Mouse (Mus musculus): ENCODE results near the gene Ppp5c.
"Not testable (repeated sequence)": the region's sequence is repeated elsewhere in the genome, so short reads cannot be mapped to it uniquely, and the experiment has no call there.

The Ppp5c gene

DNA sequence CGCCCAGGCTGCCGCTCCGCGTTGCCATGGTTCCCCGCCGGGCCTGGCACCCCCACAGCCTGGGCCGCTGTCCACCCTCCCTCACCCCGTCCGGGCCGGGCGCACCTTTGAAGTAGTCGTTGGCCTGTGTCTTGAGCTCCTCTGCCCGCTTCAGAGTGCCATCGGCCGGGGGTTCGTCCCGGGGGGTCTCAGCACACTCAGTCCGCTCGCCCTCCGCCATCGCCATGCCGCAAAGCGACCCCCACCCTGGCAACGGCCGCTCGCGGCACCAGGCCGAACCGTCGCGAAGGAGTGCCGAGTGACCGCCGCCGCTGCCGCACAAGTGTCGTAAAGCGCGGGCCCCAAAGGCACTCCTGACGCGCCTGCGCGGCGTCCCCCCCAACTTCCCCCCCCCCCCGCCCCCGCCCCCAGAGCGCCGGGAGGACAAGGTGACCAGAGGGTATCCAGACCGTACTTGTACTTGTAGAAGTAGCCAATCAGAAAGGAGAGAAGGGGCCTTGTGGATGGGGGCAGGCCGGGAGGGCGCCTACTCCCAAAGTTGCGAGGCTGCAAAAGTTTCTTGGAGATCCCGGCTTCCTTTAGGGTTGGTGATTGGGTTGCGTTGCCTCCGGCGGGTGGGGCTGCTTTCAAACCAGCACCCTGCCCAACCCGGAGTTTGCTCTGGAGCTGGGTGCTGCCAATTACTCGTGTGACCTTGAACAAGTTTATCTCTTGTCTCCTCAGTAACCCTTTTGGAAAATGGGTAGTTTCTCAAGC lies at the start of gene Ppp5c:
TSS of gene Ppp5c (minus strand) at position 337 of the 756 bp plus-strand sequence.
- peak; percentile 89 for DNase-seq (ENCODE audit: low spot score)

DNA sequence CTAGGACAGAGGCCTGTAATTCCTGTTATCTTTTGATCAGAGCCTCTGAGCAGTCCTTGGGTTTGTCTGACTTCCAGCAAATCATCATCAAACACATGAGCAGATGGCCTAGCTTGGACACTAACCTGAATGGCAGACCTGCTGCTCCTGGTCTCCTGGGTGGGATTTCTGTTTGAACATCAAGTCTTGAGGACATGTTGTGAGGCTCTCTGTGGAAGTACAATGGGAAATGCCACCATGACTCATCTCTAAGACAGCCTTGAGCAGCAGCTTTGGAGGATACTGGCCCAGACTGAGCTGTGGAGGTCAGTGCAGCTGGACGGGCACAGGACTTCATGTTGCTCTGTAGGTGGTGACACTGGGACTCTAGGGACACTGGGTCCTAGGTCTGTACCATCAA lies 48.8 kb upstream of the Ppp5c start:
- DNase-seq (ENCODE audit: low spot score): no peak

DNA sequence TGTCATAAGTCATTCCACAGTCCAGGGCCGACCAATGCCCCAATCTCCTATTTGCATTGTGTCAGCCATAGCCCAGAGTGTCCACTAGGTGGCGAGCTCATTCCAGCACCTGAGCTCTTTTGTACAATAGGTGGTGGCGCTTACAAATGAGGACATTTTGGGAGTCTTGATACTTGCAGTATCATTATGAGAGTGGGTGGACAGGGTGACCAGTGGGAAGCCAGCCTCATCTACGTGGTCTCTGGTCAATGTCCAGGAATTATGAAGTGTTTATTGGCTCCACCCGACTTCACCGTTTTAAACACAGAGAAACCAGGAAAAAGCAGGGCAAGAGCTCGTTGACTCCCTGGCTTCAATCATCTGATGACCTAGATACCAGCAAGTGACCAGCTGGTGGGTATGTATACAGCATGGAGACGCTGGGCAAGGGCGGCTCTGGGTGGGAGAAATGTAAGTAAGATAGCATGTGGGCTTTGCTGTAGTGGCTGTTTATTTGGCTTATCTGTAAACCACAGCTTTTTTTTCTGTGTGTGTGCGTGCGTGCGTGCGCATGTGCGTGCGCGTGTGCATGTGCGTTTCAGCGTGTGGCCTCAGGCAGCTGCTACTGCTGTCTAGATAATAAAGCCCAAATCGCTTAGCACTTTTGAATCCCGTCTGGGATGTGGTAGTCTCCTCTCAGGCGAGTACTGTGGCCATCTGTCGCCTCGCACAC lies 46.3 kb upstream of the Ppp5c start, which contains the start of gene Psg16:
TSS of gene Psg16 (plus strand) at position 137 of the 712 bp plus-strand sequence.
- DNase-seq (ENCODE audit: low spot score): no peak

DNA sequence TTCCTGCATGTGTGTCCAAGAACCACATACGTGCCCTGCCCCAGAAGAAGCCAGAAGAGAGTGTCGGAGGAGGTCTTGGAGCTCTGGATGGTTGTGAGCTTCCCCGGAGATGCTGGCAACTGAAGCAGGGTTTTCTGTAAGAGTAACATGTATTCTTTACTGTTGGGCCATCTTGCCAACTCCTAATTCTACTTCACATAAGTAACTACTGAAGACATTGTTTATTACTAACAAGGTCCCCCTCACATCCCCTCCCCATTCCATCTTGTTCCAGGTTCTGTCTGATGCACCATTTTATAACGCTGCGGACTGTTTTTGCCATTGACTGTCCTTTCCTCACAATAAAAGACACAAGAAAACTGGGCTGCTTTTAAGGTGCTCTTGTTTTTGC lies 45.8 kb upstream of the Ppp5c start:
- no peak for DNase-seq (ENCODE audit: low spot score)

DNA sequence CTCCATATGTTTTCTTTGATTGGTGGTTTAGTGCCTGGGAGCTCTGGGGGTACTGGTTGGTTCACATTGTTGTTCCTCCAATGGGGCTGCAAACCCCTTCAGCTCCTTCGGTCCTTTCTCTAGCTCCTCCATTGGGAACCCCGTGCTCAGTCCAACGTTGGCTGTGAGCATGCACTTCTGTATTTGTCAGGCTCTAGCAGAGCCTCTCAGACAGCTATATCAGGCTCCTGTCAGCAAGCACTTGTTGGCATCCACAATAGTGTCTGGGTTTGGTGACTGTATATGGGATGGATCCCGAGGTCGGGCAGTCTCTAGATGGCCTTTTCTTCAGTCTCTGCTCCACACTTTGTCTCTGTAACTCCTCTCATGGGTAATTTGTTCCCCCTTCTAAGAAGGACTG lies 39.9 kb upstream of the Ppp5c start:
- not testable (repeated sequence) for DNase-seq (ENCODE audit: low spot score)

DNA sequence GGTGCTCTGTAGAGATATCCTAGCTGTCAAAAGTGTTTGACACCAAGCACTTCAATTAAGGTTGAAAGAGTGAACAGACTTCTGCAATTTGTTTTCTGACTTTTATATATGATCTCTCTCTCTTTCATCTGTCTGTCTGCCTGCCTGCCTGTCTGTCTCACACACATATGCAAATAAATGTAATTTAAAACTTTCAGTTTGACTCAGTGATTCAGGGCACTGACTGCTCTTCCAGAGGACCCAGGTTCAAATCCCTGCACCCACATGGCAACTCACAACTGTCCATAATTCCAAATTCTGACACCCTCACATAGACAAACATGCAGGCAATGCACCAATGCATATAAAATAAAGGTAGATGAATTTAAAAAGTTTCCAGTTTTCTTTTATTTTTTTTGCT lies 39.3 kb upstream of the Ppp5c start:
- DNase-seq (ENCODE audit: low spot score): no peak

DNA sequence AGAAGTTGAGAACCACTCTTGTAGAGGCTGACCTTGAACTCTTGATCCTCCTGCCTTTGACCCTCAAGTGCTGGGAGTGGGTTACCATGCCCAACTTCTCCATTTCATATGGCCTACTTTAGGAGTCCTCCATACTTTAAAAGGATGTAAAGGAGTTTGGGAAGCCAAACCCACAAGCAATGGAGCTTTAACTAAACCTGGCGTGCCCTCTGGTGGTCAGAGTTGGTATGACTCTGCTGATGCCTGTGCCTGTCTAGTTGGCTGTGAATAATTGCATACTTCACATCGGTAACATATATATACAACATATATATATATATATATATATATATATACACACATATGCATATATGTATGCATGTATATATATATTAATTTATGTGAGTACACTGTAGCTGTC lies 38.7 kb upstream of the Ppp5c start:
- DNase-seq (ENCODE audit: low spot score): peak; percentile 76

DNA sequence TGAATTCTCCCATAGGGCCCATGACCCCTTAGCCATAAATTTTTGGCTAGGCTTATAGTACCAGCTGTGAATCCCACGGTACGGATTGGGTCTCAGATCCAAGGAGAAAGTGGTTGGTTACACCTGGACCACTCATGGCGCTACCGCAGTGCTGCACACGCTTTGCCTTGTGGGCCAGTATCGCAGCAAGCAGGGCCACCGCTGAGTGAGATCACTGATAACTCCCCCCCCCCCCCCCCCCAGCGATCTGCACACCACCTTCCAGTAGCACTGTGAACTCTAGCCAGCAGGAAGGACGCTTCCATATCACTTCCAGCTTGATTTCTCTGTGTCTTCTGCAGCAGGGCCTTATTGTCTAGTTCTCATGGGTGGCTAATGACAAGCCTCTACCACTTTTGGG lies 37.9 kb upstream of the Ppp5c start:
- DNase-seq (ENCODE audit: low spot score): no peak

DNA sequence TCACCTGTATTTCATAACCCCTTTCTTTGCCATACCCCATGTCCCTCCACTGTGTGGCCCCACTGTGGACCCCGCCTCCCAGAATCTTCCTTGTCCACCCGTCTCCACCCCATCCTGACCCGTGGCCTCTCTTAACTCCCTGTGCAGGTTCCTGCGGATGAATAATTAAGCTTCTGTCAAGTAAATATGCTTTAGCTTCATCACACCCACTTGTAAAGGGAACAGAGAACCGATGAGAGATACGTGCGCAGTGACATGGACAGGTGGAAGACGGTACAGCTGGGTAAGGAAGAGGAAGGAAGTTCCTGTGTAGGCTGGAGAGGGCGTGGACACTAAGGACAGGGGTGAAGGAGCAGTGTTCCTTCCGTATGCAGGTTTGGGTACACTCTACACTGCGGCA lies 35.1 kb upstream of the Ppp5c start:
- no peak for DNase-seq (ENCODE audit: low spot score)

DNA sequence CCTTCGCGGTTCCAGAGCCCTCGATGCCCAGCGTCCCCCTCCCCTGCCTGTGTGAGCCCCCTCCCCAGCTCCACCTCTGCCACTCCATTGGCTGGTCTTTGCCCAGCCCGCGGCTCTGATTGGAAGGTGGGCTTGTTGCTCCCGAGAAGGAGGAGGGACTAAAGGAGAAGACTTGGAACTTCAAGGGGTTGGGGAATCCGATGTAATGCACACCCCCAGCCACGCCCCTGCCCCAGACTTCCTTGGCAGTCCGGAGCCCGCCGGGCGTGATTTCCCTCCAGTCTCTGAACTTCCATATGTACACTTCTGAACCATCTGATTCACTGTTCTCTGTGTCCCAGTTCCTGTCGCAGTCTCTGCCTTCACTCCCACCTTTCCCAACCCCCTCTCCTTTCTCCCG lies 34.7 kb upstream of the Ppp5c start, which contains the start of gene Hif3a:
TSS of gene Hif3a (minus strand) at position 39 of the 400 bp plus-strand sequence.
- DNase-seq (ENCODE audit: low spot score): no peak

DNA sequence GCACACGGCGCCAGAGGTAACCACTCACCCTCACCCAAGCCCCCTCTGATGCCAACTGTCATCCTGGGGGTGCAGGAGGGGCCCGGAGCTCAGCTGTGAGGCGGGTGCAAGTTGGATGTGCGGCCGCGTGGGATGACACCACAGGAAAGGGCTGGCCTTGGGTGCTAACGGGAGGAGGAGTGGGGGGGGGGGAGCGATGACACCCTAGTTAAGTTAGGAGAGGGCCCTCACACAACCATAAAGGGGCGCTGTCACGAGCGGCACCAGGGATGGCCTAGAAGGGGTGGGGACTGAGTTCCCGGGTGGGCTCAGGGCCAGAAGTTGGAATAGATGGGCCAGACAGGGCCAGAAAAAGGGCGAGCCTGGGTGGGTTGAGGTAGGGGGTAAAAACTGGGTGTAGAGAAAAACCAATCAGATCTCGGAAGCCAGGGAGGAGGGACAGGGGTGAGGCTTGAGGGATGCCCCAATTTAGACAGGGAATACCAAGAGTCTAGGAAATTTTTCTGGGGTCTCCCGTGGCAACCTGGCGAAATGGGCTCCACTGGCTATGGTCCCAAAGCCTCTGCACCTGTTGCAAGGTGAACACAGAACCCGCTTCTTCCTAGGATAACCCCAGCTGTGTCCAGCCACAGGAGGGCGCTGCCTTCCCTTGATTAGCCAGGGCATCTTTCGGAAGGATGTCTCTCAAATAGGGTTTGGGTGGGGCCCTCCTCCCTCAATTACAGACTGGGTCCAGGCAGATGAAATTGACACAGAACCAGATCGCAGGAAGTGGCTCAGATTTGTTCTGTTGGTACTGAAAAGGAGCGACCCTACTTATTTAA lies 33.3 kb upstream of the Ppp5c start:
- no peak for DNase-seq (ENCODE audit: low spot score)

DNA sequence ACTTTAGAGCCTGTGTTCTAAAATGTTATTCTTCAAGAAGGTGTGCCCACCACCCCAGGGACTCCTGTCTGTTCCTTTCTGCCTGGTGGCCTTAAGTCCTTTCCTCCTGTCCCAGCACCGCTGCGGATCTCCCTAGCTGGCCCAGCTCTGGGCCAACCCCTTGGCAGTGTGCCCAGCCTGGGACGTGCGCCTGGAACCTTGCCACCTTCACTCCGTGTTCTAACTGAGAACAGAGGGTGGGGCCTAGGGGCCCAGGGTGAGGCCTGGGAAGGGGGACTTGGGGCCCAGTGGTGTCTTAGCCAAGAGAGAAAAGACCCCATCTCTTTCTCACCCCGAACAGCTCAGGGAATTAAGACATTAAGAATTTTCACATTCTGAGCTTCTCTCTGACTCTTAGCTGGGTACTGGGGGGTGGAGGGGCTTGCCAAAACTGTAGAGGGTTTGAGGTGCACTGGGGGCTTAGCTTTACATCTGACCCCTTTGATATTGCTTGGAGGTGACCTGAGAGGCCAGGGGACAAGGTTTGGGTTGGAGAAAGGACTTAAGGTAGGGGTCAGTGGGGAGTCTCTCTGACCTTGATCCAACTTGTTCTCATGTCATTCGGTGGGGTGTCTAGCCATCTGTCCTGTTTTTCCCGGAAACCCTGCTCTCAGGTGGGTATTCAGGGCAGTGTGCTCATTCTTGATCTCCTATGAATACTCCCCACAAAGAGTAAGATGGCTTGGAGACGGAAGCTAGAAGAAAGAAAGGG lies 32.5 kb upstream of the Ppp5c start:
- DNase-seq (ENCODE audit: low spot score): peak; percentile 98

DNA sequence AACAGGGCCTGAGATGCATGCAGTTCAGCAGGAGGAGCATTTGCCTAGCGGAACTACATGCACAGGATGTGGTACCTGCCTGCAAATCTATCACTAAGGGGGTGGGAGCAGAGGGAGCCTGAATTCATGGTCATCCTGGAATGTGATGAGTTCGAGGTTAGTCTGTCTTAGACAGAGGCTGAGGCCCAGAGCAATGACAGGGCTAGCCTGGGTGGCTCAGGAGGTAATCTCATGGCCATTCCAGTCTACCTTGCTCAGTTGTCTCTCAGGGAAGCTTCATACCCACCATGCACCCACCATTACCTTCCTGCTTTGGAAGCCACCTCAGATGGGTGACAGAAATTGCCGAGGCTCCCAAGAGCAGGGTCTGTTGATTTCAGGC lies 31.7 kb upstream of the Ppp5c start:
- no peak for DNase-seq (ENCODE audit: low spot score)

DNA sequence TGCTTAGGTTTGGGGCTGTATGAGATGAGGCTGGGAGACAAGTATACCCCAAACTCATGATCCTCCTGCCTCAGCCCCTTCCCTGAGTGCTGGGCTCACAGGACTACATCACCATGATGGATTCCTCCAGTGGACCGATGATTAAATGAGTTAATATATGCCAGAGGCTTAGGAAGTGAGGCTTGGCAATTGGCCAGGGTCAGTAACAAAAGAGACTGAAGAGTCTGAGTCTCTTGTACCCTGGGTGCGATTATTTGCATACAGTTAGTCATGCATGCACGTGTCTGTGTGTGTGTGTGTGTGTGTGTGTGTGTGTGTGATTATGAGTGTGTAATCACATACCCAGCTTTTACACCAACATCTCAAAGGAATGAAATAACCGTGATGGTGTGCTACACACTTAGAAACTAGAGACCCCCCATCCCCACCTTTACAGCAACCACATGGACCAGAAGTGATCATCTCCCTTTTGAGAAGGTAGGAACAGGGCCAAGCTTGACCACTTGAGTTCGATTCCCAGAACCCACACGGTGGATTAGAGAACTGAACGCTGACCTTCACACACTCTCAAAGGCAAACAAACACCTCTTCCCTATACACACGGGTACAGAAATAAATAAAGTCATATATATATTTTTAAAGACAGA lies 31.2 kb upstream of the Ppp5c start:
- DNase-seq (ENCODE audit: low spot score): no peak

DNA sequence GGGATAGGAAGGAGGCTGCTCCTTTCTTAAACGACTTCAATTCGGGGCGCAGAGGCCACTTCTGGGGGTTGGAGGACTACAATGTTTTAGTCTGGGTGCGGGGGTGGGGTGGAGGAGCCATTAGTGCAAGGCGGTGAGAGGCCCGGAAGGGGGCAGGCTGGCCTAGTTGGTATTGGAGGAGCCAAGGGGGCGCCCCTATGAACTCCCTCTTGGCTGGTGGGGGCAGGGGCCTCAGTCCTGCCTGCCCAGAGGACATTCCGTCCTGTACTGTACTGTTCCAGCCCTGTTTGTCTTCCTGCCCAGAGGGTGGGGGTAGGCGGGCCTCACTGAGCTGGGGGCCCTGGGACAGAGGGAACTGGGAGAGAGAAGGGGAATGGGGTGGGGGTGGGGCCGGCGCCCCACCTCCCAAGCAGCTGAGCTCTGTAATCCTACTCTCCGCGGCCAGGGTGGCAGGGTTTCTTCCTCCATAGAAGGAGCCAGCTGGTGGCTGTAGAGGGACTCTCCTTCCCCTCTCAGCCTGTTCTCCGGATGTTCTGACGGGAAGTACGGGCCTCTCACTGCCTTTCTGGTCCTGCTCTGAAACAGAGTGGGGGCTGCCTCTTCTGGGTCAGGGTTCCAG lies 30.5 kb upstream of the Ppp5c start:
- DNase-seq (ENCODE audit: low spot score): no peak

DNA sequence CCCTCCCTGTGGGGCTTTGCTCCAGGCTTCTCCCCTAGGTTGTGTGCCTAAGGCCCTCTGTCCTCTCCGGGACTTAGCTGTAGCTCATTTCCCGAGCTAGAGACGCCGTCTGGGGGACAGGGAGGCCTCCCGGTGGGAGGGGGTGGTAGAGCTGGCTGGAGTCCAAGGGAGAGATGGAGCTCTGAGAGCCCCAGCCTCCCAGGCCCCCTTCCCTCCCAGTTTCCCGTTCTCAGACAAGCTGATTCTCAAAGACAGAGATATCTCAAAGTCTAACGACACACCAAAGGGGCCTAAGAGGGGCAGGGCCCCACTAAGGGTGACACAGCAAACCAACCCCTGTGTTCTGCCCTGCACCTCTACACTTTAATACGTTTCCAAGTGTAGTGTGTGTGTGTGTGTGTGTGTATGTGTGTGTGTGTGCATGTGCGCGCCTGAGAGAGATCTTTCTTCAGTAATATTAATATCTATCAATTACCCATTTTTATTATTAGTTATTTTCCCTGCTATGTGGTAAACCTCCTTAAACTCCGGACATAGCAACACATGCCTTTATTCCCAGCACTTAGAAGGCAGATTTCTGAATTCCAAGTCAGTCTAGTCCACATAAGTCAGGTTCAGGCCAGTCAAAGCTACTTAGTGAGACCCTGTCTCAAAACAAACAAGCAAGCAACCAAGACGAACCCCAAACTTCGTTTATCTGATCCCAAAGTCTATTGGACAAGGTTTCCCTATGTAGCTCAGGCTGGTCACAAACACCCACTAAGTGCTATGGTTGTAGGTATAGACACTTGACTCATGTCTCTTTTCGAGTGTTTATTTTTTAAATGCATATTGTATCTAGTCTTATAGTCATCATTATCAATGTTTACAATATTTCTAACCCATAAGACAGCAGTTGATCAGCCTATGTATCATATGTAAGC lies 29.1 kb upstream of the Ppp5c start:
- no peak for DNase-seq (ENCODE audit: low spot score)

DNA sequence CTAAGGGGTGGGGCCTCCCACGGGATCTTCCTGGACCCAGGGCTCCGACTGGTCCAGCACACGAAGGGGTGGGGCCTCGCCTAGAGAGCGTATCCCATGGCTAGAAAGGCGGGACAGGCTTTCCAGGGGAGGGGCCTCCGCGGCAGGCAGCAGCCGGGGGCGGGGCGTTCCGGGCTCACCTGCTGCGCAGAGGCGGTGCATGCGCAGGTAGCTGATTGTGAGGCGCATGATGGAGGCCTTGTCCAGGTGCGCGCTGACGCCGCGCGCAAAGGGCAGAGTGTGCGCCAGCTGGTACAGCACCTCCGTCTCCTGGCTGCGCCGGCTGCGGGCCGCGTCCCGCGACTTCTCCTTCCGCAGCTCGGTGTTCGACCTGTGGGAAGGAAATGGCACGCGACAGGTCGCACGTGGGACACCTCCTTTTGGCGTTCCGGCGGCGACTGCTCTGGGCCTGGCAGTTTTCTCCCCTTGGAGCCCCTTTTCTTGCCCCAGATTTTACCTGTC lies 28.4 kb upstream of the Ppp5c start:
- no peak for DNase-seq (ENCODE audit: low spot score)

DNA sequence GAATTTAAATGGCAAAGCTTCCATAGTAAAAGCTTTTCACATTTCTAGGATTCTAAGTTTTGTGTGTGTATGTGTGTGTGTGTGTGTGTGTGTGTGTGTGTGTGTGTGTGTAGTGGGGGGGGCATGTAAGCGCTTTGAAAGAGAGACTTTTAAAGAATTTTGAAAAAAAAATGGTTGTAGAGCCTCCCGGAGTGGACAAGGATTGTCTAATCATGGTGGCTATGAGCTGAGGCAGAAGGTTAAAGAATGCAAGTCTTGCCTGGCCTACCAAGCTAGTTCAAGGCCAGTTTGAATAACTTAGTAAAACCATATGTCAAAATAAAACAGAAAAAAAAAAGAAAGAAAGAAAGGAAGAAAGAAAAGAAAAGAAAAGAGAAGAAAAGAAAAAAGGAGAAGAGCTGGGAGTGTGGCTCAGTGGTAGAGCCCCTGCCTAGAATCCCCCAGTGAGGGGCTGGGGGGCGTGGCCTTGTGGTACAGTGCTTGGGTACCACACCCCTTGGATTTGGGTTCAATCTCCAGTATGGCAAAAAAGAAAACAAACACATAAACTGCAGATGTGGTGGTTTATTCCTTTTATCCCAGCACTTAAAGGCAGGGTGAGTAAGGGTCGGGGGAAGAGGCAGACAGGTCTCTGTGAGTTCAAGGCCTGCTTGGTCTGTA lies 27.7 kb upstream of the Ppp5c start:
- DNase-seq (ENCODE audit: low spot score): no peak

DNA sequence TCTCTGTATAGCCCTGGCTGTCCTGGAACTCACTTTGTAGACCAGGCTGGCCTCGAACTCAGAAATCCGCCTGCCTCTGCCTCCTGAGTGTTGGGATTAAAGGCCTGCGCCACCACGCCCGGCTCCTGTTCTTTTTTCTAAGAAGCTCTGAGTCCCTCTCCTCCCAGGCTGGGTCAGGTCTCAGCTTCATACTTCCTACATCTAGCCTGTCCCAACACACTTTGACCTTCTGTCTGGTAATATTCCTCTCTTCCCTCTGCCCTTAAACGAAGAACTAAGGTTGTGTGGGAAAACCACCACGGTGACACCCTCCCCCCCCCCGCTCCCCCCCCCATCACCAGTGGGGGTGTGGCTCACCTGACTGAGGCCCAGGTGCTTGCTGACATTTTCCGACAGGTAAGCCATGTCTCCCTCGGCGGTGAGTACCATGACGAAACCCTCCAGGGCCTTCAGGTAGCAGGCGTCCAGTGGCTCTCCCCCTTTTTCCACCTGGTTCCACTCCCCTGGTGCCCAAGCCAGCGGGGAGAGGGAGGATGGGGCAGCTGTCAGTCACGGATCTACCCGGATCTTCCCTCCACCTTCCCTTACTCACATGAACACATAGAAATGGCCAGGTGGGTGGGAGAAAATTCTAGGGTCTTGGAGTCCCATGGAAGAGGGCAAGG lies 26.7 kb upstream of the Ppp5c start:
- no peak for DNase-seq (ENCODE audit: low spot score)
